Mouse (Mus musculus): ENCODE measurements around the gene Fgd4. TPM values are rescaled to one million over a fixed set of nuclear protein-coding genes. Genes with fewer than 3 reads are reported as not detected.
A peak's percentile ranks its signal among the peaks of the same experiment; 100 is the strongest.

Gene Fgd4
- total and polyA plus RNA-seq, 3 experiments = 0.03 to 0.44 TPM; not detected in 1

DNA sequence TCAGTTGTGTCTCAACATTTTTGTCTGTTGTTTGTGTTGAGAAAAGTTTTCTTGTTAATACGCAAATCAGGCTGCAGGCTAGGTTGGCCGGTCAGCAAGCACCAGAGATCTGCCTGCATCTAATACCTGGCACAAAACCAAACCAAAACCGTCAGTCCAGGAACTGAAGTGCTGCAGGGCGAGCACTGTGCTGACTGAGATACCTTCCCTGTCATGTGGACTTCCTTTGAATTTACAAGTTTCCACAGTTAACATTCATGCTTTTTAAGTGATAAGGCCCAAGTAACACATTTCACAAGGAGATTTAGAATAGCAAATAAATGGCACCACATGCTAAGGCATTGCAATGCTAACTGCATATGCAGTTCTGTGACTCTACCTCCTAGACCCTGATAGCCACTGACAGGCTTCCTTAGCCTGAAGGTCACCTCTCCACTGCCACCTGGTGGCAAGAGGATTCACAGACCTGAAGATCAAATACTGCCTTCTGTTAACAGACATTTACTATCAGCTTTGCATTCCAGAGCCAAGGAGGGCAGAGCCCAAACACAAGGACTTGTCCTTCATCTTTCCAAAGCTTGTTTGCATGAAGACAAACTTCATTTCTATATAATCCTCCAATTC lies 15.8 kb downstream of the Fgd4 start:
- Histone ChIP-seq H3K27me3 (ENCODE audit: insufficient read depth, low read length) (peaks cover 3% of the 10 kb centered on the region), H3K36me3 (replicated peaks) (no peaks in the 10 kb centered on the region), H3K4me1 (ENCODE audit: insufficient read depth, low read depth, low read length) (no peaks in the 10 kb centered on the region), H3K9me3 (replicated peaks) (no peaks in the 10 kb centered on the region), H3K4me3 (ENCODE audit: low read depth, low read length) (no peak overlapping the region)
- TF ChIP-seq GATA2 (IDR thresholded peaks at IDR 0.05; ENCODE audit: borderline replicate concordance, low read depth, low read length) = no peak
- no peak for TF ChIP-seq GATA1 (IDR thresholded peaks at IDR 0.05; ENCODE audit: borderline replicate concordance, low read length)
- peak; percentile 56 for TF ChIP-seq CTCF (IDR thresholded peaks at IDR 0.05; ENCODE audit: low read depth, low read length)
- DNase-seq (ENCODE audit: low spot score) (peak; percentile 37), ATAC-seq (ENCODE audit: extremely low read depth, insufficient number of reproducible peaks, low FRiP score, poor library complexity, severe bottlenecking) (0 out of 2 replicates have a peak, but pooled peaks have one; percentile 40)

DNA sequence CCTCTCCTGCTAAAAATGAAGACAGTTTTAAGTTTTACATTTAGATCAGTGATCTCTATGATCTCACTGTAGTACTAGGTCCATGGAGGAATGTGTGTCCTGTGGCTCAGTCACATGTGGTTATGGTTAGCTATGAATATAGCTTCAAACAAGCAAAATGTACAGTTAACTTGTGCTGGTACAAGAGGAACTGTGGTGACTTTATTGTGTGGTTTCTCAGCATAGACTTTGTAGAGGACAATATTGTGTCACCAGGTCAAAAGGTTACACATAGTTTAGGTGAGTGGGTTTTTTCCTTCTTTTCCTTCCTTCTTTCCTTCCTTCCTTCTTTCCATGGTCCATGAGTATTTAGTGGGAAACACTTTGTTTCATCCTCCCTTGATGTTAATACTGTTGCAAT lies 23.8 kb downstream of the Fgd4 start:
- no peaks in the 10 kb centered on the region for H3K36me3 ChIP-seq (replicated peaks)
- H3K4me3 ChIP-seq (ENCODE audit: low read depth, low read length) = no peak overlapping the region
- ATAC-seq (ENCODE audit: extremely low read depth, insufficient number of reproducible peaks, low FRiP score, poor library complexity, severe bottlenecking) (no peak), DNase-seq (ENCODE audit: low spot score) (no peak)
- no peaks in the 10 kb centered on the region for H3K4me1 ChIP-seq (ENCODE audit: insufficient read depth, low read depth, low read length)
- H3K9me3 ChIP-seq (replicated peaks) = no peaks in the 10 kb centered on the region
- TF ChIP-seq CTCF (IDR thresholded peaks at IDR 0.05; ENCODE audit: low read depth, low read length) (no peak), GATA1 (IDR thresholded peaks at IDR 0.05; ENCODE audit: borderline replicate concordance, low read length) (no peak), GATA2 (IDR thresholded peaks at IDR 0.05; ENCODE audit: borderline replicate concordance, low read depth, low read length) (no peak), TAL1 (conservative IDR thresholded peaks at IDR 0.05; ENCODE audit: low read depth, low read length) (no peak), POLR2AphosphoS5 (IDR thresholded peaks at IDR 0.05; ENCODE audit: insufficient replicate concordance, low read depth, low read length) (no peak)
- peaks cover 5% of the 10 kb centered on the region; the same call in 1 of the 2 replicates for H3K27me3 ChIP-seq (ENCODE audit: insufficient read depth, low read length)

DNA sequence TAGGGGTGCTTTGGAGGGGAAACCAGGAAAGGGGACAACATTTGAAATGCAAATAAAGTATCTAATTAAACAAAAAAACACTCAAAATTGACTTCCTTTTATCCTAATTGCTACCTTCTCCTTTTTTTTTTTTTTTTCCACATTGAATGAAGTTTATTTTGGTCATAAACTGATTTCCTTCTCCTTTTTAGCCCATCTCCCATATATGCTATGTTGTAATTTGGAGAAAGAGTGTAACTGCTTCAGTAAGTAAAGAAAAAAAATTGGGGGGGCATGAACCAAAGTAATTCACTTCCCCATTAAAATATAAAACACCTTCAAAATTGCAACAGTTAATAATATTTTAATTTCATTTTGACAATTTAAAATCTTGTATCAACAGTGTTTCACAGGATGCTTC lies 25.8 kb downstream of the Fgd4 start:
- ATAC-seq (ENCODE audit: extremely low read depth, insufficient number of reproducible peaks, low FRiP score, poor library complexity, severe bottlenecking) (no peak), DNase-seq (ENCODE audit: low spot score) (no peak)
- Histone ChIP-seq H3K27me3 (ENCODE audit: insufficient read depth, low read length) (0 out of 2 replicates have a peak, but pooled peaks cover 3% of the 10 kb centered on the region), H3K4me3 (ENCODE audit: low read depth, low read length) (no peak overlapping the region), H3K4me1 (ENCODE audit: insufficient read depth, low read depth, low read length) (no peaks in the 10 kb centered on the region), H3K9me3 (replicated peaks) (no peaks in the 10 kb centered on the region), H3K36me3 (replicated peaks) (no peaks in the 10 kb centered on the region)
- TF ChIP-seq GATA2 (IDR thresholded peaks at IDR 0.05; ENCODE audit: borderline replicate concordance, low read depth, low read length) = no peak
- TF ChIP-seq POLR2AphosphoS5 (IDR thresholded peaks at IDR 0.05; ENCODE audit: insufficient replicate concordance, low read depth, low read length) = no peak
- no peak for TF ChIP-seq TAL1 (conservative IDR thresholded peaks at IDR 0.05; ENCODE audit: low read depth, low read length)
- TF ChIP-seq CTCF (IDR thresholded peaks at IDR 0.05; ENCODE audit: low read depth, low read length) = no peak

DNA sequence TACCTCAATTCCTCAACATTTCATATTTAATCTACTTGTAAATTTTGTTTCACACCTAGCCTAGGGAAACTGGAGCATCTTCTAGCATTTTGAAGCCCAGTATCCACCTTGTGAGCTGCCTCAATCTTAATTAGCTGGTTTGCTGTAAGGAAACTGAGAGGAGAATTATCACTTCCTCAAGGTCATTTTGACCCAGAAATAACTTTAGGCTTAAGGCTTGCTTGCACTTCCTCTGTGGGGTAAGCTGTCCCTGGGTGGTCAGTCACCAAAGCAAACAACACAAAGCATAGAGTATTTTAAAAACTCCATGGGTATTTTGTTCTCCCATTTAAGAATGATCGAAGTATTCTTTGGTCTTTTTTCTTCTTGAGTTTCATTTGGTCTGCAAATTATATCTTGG lies 27.2 kb downstream of the Fgd4 start:
- TF ChIP-seq TAL1 (conservative IDR thresholded peaks at IDR 0.05; ENCODE audit: low read depth, low read length) (no peak), POLR2AphosphoS5 (IDR thresholded peaks at IDR 0.05; ENCODE audit: insufficient replicate concordance, low read depth, low read length) (no peak), CTCF (IDR thresholded peaks at IDR 0.05; ENCODE audit: low read depth, low read length) (no peak), GATA2 (IDR thresholded peaks at IDR 0.05; ENCODE audit: borderline replicate concordance, low read depth, low read length) (no peak)
- Histone ChIP-seq H3K36me3 (replicated peaks) (no peaks in the 10 kb centered on the region), H3K9me3 (replicated peaks) (no peaks in the 10 kb centered on the region), H3K27me3 (ENCODE audit: insufficient read depth, low read length) (0 out of 2 replicates have a peak, but pooled peaks cover 3% of the 10 kb centered on the region), H3K4me1 (ENCODE audit: insufficient read depth, low read depth, low read length) (no peaks in the 10 kb centered on the region), H3K4me3 (ENCODE audit: low read depth, low read length) (no peak overlapping the region)
- ATAC-seq (ENCODE audit: extremely low read depth, insufficient number of reproducible peaks, low FRiP score, poor library complexity, severe bottlenecking) (no peak), DNase-seq (ENCODE audit: low spot score) (no peak)

DNA sequence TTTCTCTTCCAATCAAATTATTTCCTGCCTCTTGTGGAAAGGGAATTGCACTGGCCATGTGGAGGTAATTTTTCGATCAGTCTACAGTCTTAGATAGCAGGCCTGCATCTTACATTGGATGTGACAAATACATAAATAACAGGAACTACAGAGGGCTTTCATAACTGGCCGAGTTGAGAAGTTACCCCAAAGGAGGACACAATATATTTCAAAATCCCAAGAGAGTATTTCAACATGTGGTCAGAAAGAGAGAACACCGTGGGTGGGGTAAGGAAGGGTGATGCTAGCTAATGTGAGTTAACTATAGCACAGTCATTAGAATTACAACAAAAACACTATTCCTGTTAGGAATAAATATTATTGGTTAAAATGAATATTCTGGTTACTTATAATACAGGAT lies 29.0 kb downstream of the Fgd4 start:
- Histone ChIP-seq H3K36me3 (replicated peaks) (no peaks in the 10 kb centered on the region), H3K4me3 (ENCODE audit: low read depth, low read length) (no peak overlapping the region), H3K4me1 (ENCODE audit: insufficient read depth, low read depth, low read length) (no peaks in the 10 kb centered on the region), H3K27me3 (ENCODE audit: insufficient read depth, low read length) (no peaks in the 10 kb centered on the region), H3K9me3 (replicated peaks) (no peaks in the 10 kb centered on the region)
- DNase-seq (ENCODE audit: low spot score) (no peak), ATAC-seq (ENCODE audit: extremely low read depth, insufficient number of reproducible peaks, low FRiP score, poor library complexity, severe bottlenecking) (no peak)
- TF ChIP-seq GATA1 (IDR thresholded peaks at IDR 0.05; ENCODE audit: borderline replicate concordance, low read length) = no peak
- TF ChIP-seq CTCF (IDR thresholded peaks at IDR 0.05; ENCODE audit: low read depth, low read length) = no peak
- no peak for TF ChIP-seq GATA2 (IDR thresholded peaks at IDR 0.05; ENCODE audit: borderline replicate concordance, low read depth, low read length)
- TF ChIP-seq POLR2AphosphoS5 (IDR thresholded peaks at IDR 0.05; ENCODE audit: insufficient replicate concordance, low read depth, low read length) = no peak
- no peak for TF ChIP-seq TAL1 (conservative IDR thresholded peaks at IDR 0.05; ENCODE audit: low read depth, low read length)

DNA sequence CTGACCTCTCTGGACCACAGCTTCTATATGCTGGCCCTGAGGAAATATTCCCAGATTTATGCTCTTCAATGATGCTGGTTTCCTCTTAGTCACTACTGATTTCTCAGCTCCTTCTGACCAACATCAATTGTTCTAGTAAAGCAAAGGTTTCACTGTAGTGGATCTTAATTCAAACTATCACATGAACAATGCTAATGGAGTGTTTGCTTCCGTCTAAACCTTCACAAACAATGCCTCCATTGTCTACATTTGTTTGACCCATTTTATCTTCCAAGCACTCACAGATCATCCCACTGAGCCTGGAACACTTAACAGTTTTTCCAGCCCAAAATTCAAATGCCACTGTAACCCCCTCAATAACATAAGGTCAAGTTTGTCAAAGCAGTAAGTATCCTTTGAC lies 33.6 kb downstream of the Fgd4 start:
- DNase-seq (ENCODE audit: low spot score) = no peak
- Histone ChIP-seq H3K9me3 (replicated peaks) (no peaks in the 10 kb centered on the region), H3K36me3 (replicated peaks) (no peaks in the 10 kb centered on the region), H3K4me3 (ENCODE audit: low read depth, low read length) (no peak overlapping the region), H3K27me3 (ENCODE audit: insufficient read depth, low read length) (no peaks in the 10 kb centered on the region), H3K4me1 (ENCODE audit: insufficient read depth, low read depth, low read length) (no peaks in the 10 kb centered on the region)
- no peak for TF ChIP-seq TAL1 (conservative IDR thresholded peaks at IDR 0.05; ENCODE audit: low read depth, low read length)
- no peak for TF ChIP-seq GATA2 (IDR thresholded peaks at IDR 0.05; ENCODE audit: borderline replicate concordance, low read depth, low read length)
- TF ChIP-seq GATA1 (IDR thresholded peaks at IDR 0.05; ENCODE audit: borderline replicate concordance, low read length) = no peak
- no peak for TF ChIP-seq POLR2AphosphoS5 (IDR thresholded peaks at IDR 0.05; ENCODE audit: insufficient replicate concordance, low read depth, low read length)
- no peak for TF ChIP-seq CTCF (IDR thresholded peaks at IDR 0.05; ENCODE audit: low read depth, low read length)
- no peak for ATAC-seq (ENCODE audit: extremely low read depth, insufficient number of reproducible peaks, low FRiP score, poor library complexity, severe bottlenecking)
